Mouse (Mus musculus): Measurements from ENCODE around the gene Tango6. TPM values are rescaled to one million over a fixed set of nuclear protein-coding genes. Genes with fewer than 3 reads are reported as not detected.

Gene Tango6
- polyA plus RNA-seq (2014; fragmentation: Nextera tagmentation; extraction: Ambion mirVana): 10.6 and 12.4 TPM in 2 replicates

- peaks cover 3% of the 10 kb centered on the region; the same call in 1 of the 2 replicates for H3K9me3 ChIP-seq (ENCODE audit: control insufficient read depth, low read length)
- DNase-seq (ENCODE audit: low spot score): peak; percentile 95
- H3K4me2 ChIP-seq (ENCODE audit: low read depth, low read length, severe bottlenecking): peak within 1 kb of the TSS; percentile 61
- peak within 1 kb of the TSS; percentile 91 for H3K27ac ChIP-seq (ENCODE audit: low read depth, low read length)
- H3K36me3 ChIP-seq (ENCODE audit: control insufficient read depth, insufficient read depth, low read length): no peaks in the 10 kb centered on the region
- H3K4me3 ChIP-seq (ENCODE audit: low read depth, low read length): peak within 1 kb of the TSS; percentile 78
- H3K27me3 ChIP-seq (ENCODE audit: control insufficient read depth, insufficient read depth, low read length): no peaks in the 10 kb centered on the region
- H3K9ac ChIP-seq (ENCODE audit: low read length): peak within 1 kb of the TSS; percentile 90
- WGBS: under 1% methylated on average over 50 of the region's 50 CpGs
- H3K4me1 ChIP-seq (replicated peaks; ENCODE audit: control insufficient read depth, insufficient read depth, low read length): no peaks in the 10 kb centered on the region
- peak; percentile 96 for ATAC-seq (replicated peaks; ENCODE audit: low FRiP score)
Observed at GRCm38 (mm10) chr8:106682971-106683668, at the start of gene Tango6. Gene Tango6, plus strand, starts transcription at chr8:106683068.

- Histone ChIP-seq H3K27me3 (ENCODE audit: control insufficient read depth, insufficient read depth, low read length) (no peaks in the 10 kb centered on the region), H3K4me1 (replicated peaks; ENCODE audit: control insufficient read depth, insufficient read depth, low read length) (0 out of 2 replicates have a peak, but pooled peaks cover 10% of the 10 kb centered on the region), H3K4me2 (ENCODE audit: low read depth, low read length, severe bottlenecking) (no peak overlapping the region), H3K27ac (ENCODE audit: low read depth, low read length) (no peak overlapping the region), H3K9ac (ENCODE audit: low read length) (no peak overlapping the region), H3K9me3 (ENCODE audit: control insufficient read depth, low read length) (no peaks in the 10 kb centered on the region), H3K4me3 (ENCODE audit: low read depth, low read length) (no peak overlapping the region), H3K36me3 (ENCODE audit: control insufficient read depth, insufficient read depth, low read length) (no peaks in the 10 kb centered on the region)
- no peak for ATAC-seq (replicated peaks; ENCODE audit: low FRiP score)
- 67% methylated on average over 17 of the region's 17 CpGs for WGBS
- no peak for DNase-seq (ENCODE audit: low spot score)
Observed at GRCm38 (mm10) chr8:106633361-106634158, 49.3 kb upstream of the Tango6 start.

GRCm38 (mm10) chr8:106635284-106635683 is 47.6 kb upstream of the Tango6 start:
- H3K27ac ChIP-seq (ENCODE audit: low read depth, low read length): no peak overlapping the region
- ATAC-seq (replicated peaks; ENCODE audit: low FRiP score): no peak
- no peaks in the 10 kb centered on the region for H3K36me3 ChIP-seq (ENCODE audit: control insufficient read depth, insufficient read depth, low read length)

GRCm38 (mm10) chr8:106637446-106637845 is 45.4 kb upstream of the Tango6 start:
- H3K9me3 ChIP-seq (ENCODE audit: control insufficient read depth, low read length): no peaks in the 10 kb centered on the region
- no peak for DNase-seq (ENCODE audit: low spot score)
- no peaks in the 10 kb centered on the region for H3K27me3 ChIP-seq (ENCODE audit: control insufficient read depth, insufficient read depth, low read length)
- no peak overlapping the region for H3K9ac ChIP-seq (ENCODE audit: low read length)
- no peaks in the 10 kb centered on the region for H3K36me3 ChIP-seq (ENCODE audit: control insufficient read depth, insufficient read depth, low read length)
- no peak for ATAC-seq (replicated peaks; ENCODE audit: low FRiP score)
- H3K4me2 ChIP-seq (ENCODE audit: low read depth, low read length, severe bottlenecking): no peak overlapping the region
- 0 out of 2 replicates have a peak, but pooled peaks cover 10% of the 10 kb centered on the region for H3K4me1 ChIP-seq (replicated peaks; ENCODE audit: control insufficient read depth, insufficient read depth, low read length)
- WGBS: 76% methylated on average over 4 of the region's 4 CpGs
- H3K4me3 ChIP-seq (ENCODE audit: low read depth, low read length): no peak overlapping the region
- no peak overlapping the region for H3K27ac ChIP-seq (ENCODE audit: low read depth, low read length)

More at GRCm38 (mm10) chr8:106635284-106635683, 47.6 kb upstream of the Tango6 start:
- H3K9me3 ChIP-seq (ENCODE audit: control insufficient read depth, low read length): no peaks in the 10 kb centered on the region
- 0 out of 2 replicates have a peak, but pooled peaks cover 10% of the 10 kb centered on the region for H3K4me1 ChIP-seq (replicated peaks; ENCODE audit: control insufficient read depth, insufficient read depth, low read length)
- WGBS: 41% methylated on average over 5 of the region's 5 CpGs
- no peak overlapping the region for H3K4me2 ChIP-seq (ENCODE audit: low read depth, low read length, severe bottlenecking)
- no peak overlapping the region for H3K9ac ChIP-seq (ENCODE audit: low read length)
- no peak overlapping the region for H3K4me3 ChIP-seq (ENCODE audit: low read depth, low read length)
- no peak for DNase-seq (ENCODE audit: low spot score)
- H3K27me3 ChIP-seq (ENCODE audit: control insufficient read depth, insufficient read depth, low read length): no peaks in the 10 kb centered on the region

GRCm38 (mm10) chr8:106638768-106639295 is 44.0 kb upstream of the Tango6 start:
- Histone ChIP-seq H3K4me2 (ENCODE audit: low read depth, low read length, severe bottlenecking) (no peak overlapping the region), H3K36me3 (ENCODE audit: control insufficient read depth, insufficient read depth, low read length) (no peaks in the 10 kb centered on the region), H3K9me3 (ENCODE audit: control insufficient read depth, low read length) (no peaks in the 10 kb centered on the region), H3K4me1 (replicated peaks; ENCODE audit: control insufficient read depth, insufficient read depth, low read length) (0 out of 2 replicates have a peak, but pooled peaks cover 9% of the 10 kb centered on the region), H3K27me3 (ENCODE audit: control insufficient read depth, insufficient read depth, low read length) (no peaks in the 10 kb centered on the region), H3K27ac (ENCODE audit: low read depth, low read length) (no peak overlapping the region), H3K4me3 (ENCODE audit: low read depth, low read length) (no peak overlapping the region), H3K9ac (ENCODE audit: low read length) (no peak overlapping the region)
- DNase-seq (ENCODE audit: low spot score) (no peak), ATAC-seq (replicated peaks; ENCODE audit: low FRiP score) (no peak)
- 92% methylated on average over 7 of the region's 7 CpGs for WGBS

GRCm38 (mm10) chr8:106640212-106640611 is 42.7 kb upstream of the Tango6 start:
- DNase-seq (ENCODE audit: low spot score) (no peak), ATAC-seq (replicated peaks; ENCODE audit: low FRiP score) (no peak)
- Histone ChIP-seq H3K4me1 (replicated peaks; ENCODE audit: control insufficient read depth, insufficient read depth, low read length) (0 out of 2 replicates have a peak, but pooled peaks cover 6% of the 10 kb centered on the region), H3K27ac (ENCODE audit: low read depth, low read length) (no peak overlapping the region), H3K36me3 (ENCODE audit: control insufficient read depth, insufficient read depth, low read length) (no peaks in the 10 kb centered on the region), H3K9me3 (ENCODE audit: control insufficient read depth, low read length) (no peaks in the 10 kb centered on the region), H3K27me3 (ENCODE audit: control insufficient read depth, insufficient read depth, low read length) (no peaks in the 10 kb centered on the region), H3K4me2 (ENCODE audit: low read depth, low read length, severe bottlenecking) (no peak overlapping the region), H3K9ac (ENCODE audit: low read length) (no peak overlapping the region), H3K4me3 (ENCODE audit: low read depth, low read length) (no peak overlapping the region)
- WGBS: 88% methylated on average over 7 of the region's 7 CpGs

GRCm38 (mm10) chr8:106640921-106641320 is 41.9 kb upstream of the Tango6 start:
- no peak overlapping the region for H3K4me2 ChIP-seq (ENCODE audit: low read depth, low read length, severe bottlenecking)
- DNase-seq (ENCODE audit: low spot score) (no peak), ATAC-seq (replicated peaks; ENCODE audit: low FRiP score) (no peak)
- no peak overlapping the region for H3K27ac ChIP-seq (ENCODE audit: low read depth, low read length)
- H3K9ac ChIP-seq (ENCODE audit: low read length): no peak overlapping the region
- H3K4me1 ChIP-seq (replicated peaks; ENCODE audit: control insufficient read depth, insufficient read depth, low read length): 0 out of 2 replicates have a peak, but pooled peaks cover under 1% of the 10 kb centered on the region
- H3K4me3 ChIP-seq (ENCODE audit: low read depth, low read length): no peak overlapping the region
- H3K27me3 ChIP-seq (ENCODE audit: control insufficient read depth, insufficient read depth, low read length): no peaks in the 10 kb centered on the region
- H3K9me3 ChIP-seq (ENCODE audit: control insufficient read depth, low read length): no peaks in the 10 kb centered on the region
- H3K36me3 ChIP-seq (ENCODE audit: control insufficient read depth, insufficient read depth, low read length): no peaks in the 10 kb centered on the region
- WGBS: 83% methylated on average over 5 of the region's 5 CpGs

GRCm38 (mm10) chr8:106642172-106642571 is 40.7 kb upstream of the Tango6 start:
- Histone ChIP-seq H3K27ac (ENCODE audit: low read depth, low read length) (no peak overlapping the region), H3K27me3 (ENCODE audit: control insufficient read depth, insufficient read depth, low read length) (no peaks in the 10 kb centered on the region), H3K9me3 (ENCODE audit: control insufficient read depth, low read length) (no peaks in the 10 kb centered on the region), H3K4me3 (ENCODE audit: low read depth, low read length) (no peak overlapping the region), H3K4me2 (ENCODE audit: low read depth, low read length, severe bottlenecking) (no peak overlapping the region), H3K9ac (ENCODE audit: low read length) (no peak overlapping the region), H3K36me3 (ENCODE audit: control insufficient read depth, insufficient read depth, low read length) (no peaks in the 10 kb centered on the region), H3K4me1 (replicated peaks; ENCODE audit: control insufficient read depth, insufficient read depth, low read length) (no peaks in the 10 kb centered on the region)
- no peak for DNase-seq (ENCODE audit: low spot score)
- no peak for ATAC-seq (replicated peaks; ENCODE audit: low FRiP score)
- 79% methylated on average over 2 of the region's 2 CpGs for WGBS

All from forebrain, embryonic 11.5 days (tissue).